Mouse (Mus musculus): ENCODE data around the gene Efcab14.

DNA sequence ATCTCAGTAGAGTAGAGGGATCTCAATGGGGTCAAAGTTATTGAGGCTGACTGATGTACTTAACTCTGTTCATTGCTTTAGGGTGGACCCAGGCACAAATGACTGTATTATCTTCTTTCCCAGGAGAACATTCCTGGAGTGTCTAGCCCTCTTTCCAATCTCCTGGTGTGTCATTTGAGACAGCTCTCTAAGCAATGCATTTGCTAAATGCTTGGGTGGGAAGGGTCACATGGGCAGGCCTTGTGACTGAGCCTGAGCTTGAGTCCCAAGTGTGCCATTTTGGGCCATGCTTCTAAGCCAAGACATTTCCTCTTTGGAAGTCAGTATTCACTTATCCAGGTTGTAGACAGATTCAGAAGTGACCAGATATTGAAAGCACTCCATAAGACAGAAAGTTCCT, 83.9 kb downstream of the Efcab14 start:
- TF ChIP-seq CTCF (IDR thresholded peaks at IDR 0.05; ENCODE audit: low read depth) (no peak), EP300 (IDR thresholded peaks at IDR 0.05; ENCODE audit: low read depth) (no peak)

All from liver, embryonic 14.5 days (tissue).